Mouse (Mus musculus) erythroblast, adult 5-6 weeks (primary cell): ENCODE data around the gene Il17re. TPM values are rescaled to one million over a fixed set of nuclear protein-coding genes. Genes with fewer than 3 reads are reported as not detected.

Experiments used
- ATAC-seq: replicated peaks from 2 replicates; pipeline ENCODE4 v1.8.0; 2016; ENCODE audit warnings: moderate number of reproducible peaks, mild to moderate bottlenecking, moderate TSS enrichment, inconsistent platforms; ENCODE audit not compliant: poor library complexity, low FRiP score, severe bottlenecking
- total RNA-seq, 2 experiments: library from RNA; stranded (forward) in 1 of 2; stranded (reverse) in 1 of 2; fragments of 150-400 nt in 1 of 2; fragments of 200-764, 138-1000 nt in 1 of 2; gene quantifications; 2 replicates each; pipeline versions ENCODE4 v1.2.3 to v1.2.4; 2015 to 2017; ENCODE audit warnings: low replicate concordance in 2 of 2

Il17re gene
- total RNA-seq, 2 experiments from 2014 or later: 0.51 TPM; not detected in 1

DNA sequence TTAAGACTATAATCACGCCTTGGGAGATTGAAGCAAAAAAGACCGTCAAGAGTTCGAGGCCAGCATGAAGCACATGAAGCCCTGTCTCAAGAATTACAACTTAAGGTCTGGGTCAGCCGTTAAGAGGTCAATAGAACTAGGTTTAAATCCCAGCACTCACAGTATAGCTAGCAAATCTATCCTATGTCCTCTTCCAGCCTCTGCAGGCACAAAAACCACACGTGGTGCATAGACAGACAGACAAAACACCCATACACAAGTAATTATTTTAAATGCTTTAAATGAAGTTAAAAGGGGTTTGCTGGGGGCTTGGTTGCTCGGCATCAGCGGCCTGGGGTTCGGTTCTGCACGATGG is 16.2 kb upstream of the Il17re start:
- ATAC-seq: peak; percentile 40

DNA sequence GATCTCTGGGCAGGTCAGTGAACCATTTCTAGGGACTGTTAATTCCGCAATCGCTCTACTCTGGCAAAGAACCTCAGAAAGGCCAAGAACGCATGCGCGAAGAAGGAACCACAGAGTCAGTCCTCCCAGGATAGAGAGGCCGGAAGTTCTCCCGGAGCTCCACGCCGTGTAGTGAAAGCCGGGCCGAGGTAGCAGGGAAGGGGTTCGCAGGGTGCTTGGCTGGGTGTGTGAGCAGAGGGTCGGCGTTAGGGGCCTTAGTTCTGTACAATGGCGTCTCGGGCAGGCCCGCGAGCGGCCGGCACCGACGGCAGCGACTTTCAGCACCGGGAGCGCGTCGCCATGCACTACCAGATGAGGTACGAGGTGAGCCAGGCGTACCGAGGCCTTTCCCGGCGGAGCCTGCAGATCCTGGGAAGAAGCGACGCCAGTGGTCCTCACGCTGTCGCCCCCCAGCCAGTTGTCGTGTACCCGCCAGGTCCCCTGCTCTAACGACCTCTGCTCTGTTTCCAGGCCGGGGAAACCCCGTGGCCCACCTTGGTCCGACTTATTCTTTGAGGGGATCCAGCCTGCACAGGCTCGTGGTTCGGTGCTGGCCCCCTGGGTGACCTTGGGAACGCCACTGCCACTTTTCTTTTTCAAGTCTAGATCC is 15.7 kb upstream of the Il17re start, which contains the start of gene Jagn1:
Gene Jagn1, plus strand, starts transcription at position 128 of the 649 bp plus-strand sequence.
- peak; percentile 94 for ATAC-seq

DNA sequence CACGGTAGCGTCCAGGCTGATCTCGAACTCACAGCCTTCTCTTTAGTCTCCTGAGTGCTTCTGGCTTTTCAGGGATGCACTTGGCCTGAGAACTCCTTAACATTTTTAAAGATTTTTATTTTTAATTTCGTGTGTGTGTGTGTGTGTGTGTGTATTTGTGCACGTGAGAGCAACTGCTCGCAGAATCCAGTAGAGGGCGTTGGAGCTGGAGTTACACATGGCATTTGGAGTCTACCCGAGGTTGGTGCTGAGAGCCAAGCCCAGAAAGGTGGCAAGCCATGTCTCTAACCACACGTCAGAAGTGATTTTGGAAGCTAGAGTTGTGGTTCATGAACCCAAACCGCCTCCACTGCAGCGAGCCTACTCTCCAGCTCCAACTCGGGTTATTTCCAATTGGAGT is 15.2 kb upstream of the Il17re start:
- no peak for ATAC-seq

DNA sequence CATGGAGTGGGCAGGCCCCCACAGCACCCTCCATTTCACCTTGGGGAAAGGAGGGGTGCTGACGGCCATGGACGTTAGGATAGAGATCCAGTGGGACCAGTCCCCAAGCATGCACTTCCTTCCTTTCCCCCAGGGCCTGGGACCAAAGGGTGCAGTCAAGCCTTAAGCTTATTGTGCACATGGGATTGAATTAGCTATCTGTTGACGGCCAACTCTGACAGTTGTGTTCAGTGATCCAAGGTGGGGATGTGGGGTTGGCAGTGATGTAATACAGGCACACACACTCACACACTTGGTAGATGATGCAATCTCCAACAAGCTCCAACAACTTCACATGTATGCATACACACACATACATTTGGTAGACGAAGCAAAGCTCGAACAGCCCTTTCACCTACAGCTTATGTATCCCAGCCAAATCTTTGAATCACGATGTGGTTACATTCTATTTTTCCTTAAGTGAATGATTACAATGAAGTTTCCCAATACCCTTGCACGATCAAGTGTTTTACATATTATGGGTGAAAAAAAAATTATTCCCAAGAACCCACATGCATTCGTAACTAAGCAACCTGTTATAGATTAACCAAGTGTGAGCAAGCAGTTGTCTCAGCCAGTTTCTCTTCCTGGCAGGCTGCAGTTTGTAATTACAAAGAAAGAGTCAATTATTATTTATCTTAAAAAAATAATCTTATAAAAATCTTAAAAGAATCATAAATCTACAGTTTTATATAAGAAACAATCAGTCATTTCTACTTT is 13.9 kb upstream of the Il17re start:
- no peak for ATAC-seq

DNA sequence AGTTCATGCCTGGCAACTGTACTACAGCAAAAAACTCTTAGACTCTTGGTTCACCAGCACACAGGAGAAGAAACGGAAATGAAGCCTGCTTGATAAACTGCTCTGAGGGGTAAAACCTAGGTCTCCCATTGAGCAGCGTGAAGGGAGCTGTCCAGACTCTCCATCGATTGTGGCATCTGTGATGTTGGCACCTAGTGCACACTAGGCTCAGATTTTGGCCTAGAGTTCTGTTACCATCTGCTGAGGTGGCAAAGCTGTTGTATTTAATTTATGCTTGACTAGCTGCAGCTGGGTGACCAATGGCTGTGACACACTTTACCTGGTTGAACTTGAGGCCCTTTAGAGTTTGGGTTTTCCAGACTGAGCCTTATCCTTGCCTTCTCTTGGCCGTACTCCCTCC is 10.6 kb upstream of the Il17re start:
- ATAC-seq: no peak

DNA sequence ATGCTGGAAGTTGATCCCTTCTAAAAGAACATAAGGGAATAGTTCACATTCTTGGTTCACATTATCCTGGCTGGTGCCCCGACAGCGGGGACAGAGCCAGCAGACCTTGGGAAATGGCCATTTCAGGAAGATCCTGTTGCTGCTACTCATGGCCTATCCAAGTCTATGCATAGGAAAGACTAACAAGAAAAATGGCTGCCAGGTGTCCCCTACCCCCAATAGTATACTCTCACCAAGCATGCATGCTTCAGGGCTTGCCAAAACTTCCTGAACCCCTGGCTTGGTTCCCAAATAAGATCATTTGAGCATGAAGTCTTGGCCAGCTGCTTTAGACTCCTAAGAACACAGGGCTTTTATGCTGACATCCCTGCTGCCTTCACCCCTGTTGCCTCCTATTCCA is 6.4 kb upstream of the Il17re start:
- no peak for ATAC-seq

DNA sequence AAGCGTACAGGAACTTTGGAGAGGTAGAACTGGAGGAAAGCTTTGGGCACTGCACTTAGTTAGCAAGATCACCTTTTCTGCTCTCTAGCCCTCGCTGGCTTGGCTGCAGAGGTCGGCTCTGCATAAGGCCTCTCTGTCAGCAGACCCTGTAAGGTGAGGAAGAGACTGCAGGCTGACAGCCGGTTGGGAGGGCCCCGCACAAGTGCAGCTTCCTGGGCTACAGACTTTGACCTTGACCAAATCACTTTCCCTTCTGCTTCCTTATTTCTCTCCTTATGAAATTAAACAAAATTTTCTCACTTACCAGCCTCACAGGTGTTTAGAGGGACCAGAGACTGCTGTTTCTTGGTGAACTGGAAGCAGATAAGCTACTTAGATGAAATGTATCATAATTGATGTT is 3.3 kb upstream of the Il17re start:
- no peak for ATAC-seq

DNA sequence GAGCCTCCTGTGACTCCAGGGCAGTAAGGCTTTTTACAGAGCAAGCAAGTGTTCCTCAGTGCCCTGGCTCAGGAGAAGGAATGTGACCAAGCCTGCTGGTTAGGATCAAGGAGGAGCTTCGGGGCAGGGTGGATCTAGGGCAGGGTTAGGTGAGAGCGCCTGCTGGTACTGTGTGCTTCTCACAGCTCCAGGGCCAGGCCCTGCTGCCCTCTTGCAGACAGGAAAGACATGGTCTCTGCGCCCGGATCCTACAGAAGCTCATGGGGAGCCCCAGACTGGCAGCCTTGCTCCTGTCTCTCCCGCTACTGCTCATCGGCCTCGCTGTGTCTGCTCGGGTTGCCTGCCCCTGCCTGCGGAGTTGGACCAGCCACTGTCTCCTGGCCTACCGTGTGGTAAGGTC is 351 bp downstream of the Il17re start:
- no peak for ATAC-seq

DNA sequence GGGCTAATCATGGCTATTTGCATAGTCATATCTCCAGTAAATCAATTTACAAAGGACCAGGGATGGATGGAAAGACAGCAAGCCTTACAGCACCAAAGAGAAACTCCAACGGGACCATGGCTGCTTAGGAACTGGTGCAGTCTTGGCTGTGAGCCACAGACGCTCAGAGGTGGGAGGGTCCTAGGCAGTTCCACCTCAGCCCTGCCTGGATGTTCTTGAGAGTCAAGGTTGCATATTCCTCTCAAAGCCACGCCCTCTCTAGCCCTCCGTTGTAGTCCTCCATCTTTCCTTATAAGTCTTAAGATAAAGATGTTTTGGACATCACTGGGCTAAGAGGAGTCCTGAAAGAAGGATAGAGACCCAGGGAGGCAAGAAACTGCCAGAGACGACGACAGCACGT is 5.8 kb downstream of the Il17re start:
- ATAC-seq: no peak

DNA sequence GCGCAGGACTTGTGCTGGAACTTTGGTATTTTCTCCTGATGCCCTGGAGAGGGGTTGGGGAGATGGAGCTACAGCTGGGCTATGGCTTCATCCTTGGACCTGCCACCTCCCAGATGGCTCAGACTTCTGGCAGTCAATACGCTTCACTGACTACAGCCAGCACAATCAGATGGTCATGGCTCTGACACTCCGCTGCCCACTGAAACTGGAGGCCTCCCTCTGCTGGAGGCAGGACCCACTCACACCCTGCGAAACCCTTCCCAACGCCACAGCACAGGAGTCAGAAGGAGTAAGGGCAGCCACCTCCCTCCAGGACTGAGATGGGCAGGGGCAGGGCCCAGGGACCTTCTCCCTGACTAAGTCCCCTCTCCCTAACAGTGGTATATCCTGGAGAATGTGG is 7.3 kb downstream of the Il17re start:
- ATAC-seq: no peak

DNA sequence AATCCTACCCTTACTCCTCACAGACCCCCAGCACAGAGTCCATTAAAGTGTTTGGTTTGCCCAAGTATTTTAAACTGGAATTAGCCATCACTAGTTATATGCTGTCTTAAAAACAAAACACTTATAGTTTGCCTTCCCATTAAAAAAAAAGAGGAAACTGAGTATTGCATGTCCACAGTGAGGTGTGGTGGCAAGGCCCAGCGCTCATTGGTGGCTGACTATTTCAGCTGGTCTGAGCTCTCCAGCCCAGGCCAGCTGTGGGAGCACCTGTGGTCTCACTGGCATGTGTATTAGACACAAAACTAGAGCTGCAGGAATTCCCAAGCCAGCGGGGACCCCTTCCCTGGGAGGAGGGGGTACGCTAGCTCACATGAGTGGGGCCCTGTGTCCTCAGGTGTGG is 10.2 kb downstream of the Il17re start:
- ATAC-seq: no peak

DNA sequence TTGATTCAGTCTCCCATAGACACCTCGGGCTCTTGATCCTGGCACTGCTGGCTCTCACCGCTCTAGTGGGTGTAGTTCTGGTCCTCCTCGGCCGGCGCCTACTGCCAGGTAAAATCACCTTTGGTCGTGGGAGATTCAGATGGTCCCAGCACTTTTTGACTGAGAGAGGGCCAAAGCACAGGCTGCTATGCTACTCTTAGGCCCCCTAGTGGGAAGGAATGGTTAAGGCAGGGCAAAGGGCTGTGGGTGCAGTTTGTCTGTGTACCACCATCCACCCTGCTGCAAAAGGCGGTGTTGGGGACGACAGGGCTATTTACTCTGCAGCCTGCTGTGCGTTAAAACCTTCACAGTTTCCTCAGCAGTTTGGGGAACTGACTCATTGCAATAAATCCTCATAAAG is 10.7 kb downstream of the Il17re start:
- peak; percentile 75 for ATAC-seq

DNA sequence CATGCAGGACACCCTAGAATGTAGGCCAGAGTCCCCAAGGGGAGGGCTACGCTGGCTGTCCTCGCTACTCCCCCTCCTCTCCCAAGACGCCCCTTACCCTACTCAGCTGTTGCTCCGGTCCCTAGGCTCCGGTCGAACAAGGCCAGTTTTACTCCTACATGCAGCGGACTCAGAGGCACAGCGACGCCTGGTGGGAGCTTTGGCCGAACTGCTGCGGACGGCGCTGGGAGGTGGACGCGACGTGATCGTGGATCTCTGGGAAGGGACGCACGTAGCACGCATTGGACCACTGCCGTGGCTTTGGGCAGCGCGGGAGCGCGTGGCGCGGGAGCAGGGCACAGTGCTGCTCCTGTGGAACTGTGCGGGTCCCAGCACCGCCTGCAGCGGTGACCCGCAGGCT is 11.1 kb downstream of the Il17re start:
- ATAC-seq: 0 out of 2 replicates have a peak, but pooled peaks have one; percentile 25

DNA sequence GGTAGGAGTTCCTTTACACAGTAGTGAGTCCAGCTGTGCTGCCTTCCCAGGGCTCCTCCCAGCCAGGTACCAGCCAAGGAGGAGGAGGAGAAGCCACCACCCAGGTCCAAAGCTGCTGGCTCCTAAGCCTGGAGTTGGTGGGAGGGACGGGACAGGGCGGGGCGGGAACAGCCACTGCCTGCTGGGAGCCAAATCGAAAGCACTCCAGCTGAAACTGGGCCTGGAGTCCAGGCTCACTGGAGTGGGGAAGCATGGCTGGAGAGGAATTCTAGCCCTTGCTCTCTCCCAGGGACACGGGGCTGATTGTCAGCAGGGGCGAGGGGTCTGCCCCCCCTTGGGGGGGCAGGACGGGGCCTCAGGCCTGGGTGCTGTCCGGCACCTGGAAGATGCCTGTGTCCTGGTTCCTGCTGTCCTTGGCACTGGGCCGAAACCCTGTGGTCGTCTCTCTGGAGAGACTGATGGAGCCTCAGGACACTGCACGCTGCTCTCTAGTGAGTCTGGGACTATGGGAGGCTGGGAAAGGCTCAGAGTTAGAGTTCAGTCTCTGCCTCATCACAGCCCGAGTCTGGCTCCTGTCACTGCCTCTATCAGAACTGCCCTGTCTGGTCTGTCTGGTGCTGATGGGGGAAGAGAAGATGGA is 13.1 kb downstream of the Il17re start, which contains the start of gene Il17rc:
Gene Il17rc, plus strand, starts transcription at position 131 of the 640 bp plus-strand sequence.
- no peak for ATAC-seq

DNA sequence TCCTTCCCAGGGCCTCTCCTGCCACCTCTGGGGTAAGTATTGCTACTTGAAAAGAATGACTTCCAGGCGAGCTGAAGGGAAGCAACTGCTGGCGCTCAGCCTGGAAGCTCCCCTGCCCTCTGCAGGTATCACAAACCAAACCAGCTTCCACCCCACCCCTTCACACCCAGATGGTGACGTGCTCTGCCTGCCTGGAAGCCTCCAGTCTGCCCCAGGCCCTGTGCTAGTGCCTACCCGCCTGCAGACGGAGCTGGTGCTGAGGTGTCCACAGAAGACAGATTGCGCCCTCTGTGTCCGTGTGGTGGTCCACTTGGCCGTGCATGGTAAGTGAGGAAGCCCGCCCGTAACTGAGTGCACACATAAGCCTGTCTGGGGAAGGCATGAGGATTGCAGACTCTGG is 13.8 kb downstream of the Il17re start:
- no peak for ATAC-seq

DNA sequence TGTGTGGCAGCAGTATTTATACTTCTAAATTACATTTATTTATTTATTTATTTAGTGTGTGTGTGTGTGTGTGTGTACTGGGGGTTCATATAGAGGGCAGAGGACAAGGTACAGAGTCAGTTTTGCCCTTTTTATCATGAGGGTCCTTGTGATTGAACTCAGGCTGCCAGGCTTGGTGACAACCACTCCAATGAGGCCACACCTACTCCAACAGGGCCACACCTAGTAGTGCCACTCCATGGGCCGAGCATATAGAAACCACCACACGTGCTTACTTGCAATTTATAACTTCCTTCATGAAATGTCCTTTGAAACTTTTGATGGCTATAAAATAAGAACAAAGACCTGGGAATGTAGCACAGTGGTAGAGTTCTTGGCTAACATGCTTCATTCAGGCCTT is 15.0 kb downstream of the Il17re start:
- no peak for ATAC-seq

DNA sequence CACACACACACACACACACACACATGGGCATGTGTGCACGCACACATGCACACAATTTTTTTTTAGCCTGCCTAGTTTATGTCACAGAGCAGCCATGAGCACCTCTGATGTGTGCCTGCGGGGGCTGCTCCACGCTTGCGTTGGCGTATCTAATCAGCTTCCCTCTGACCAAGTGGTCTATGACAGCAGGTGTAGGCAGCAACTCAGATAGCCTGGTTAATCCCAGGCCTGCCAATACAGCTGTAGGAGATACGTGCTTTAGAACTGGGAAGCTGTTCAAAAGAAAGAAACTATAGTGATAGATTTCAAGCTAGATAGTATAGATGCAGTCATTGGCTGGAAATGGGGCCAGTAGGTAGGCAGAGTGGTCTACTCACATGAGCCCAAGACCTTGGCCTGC is 15.4 kb downstream of the Il17re start:
- ATAC-seq: no peak

DNA sequence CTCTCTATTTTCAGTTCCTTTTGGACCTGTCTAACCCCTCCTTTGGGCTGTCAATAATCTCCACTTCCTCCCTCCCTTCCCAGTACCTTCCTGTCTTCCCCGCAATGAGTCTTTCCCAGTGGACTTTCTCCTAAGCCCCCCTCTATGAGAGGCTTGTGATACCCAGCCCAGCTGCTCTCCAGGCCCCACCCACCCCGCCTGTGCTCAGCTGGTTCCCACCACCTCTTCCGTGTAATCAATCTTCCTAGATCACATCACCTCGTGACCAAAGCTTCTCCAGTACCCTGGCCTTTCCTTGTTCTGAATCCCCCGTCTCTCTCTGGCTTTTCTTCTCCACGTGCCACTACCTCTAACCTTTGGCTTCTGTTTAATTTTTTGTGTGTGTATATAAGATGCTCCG is 19.1 kb downstream of the Il17re start:
- no peak for ATAC-seq

DNA sequence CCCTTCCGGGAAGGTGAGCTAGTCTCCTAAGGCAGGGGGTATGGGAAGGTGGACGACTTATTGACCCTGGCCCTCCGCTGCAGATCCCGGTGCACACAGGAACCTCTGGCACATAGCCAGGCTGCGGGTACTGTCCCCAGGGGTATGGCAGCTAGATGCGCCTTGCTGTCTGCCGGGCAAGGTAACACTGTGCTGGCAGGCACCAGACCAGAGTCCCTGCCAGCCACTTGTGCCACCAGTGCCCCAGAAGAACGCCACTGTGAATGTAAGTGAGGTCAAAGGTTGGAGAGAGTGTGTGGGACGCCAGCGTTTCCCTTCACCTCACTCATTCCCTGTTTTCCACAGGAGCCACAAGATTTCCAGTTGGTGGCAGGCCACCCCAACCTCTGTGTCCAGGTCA is 20.6 kb downstream of the Il17re start:
- ATAC-seq: no peak

DNA sequence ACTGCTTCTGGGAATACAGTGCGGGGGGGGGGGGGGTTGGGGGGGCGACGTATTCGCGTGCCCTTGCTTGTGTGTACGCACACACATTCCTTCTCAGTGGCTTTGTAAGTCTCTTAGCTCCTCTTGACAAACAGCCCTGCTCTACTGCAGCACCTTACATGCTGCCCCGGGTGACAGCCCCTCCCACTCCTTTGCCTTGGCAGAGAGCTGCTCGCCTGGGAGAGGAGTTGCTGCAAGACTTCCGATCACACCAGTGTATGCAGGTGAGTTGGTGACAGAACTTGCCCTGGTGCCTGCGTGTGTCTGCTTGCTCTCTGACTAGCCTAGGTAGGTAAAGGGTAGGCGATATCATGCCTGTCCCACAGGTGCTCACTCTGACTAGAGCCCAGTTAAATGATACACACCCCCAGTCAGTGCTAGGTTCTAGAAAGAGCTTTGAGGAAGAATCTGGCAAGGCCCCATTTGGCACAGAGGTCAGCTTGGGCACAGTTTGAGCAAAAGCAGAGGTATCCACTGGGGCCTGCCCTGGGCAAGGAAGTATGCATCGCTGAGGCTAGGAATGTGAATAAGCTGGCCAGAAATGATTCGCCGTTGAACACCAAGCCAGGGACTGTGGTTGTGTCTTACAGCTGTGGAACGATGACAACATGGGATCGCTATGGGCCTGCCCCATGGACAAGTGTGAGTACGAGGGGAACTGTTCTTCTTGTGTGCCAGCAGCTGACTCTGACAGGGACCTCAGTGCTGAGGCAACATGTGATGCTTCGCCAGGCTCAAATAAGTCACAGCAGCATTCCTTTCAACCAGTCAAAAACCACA is 22.5 kb downstream of the Il17re start:
- ATAC-seq: no peak
